Mouse (Mus musculus) heart, postnatal 0 days (tissue): ENCODE results near the gene Phc2.

ENCODE experiments used
- CTCF ChIP-seq: IDR thresholded peaks from 2 replicates; pipeline ENCODE4 v1.5.1; 2016; ENCODE audit warnings: antibody characterized with exemption, control low read depth, low read depth
- EP300 ChIP-seq: IDR thresholded peaks from 2 replicates; pipeline ENCODE4 v1.6.1; 2016; ENCODE audit warnings: antibody characterized with exemption, low read depth

DNA sequence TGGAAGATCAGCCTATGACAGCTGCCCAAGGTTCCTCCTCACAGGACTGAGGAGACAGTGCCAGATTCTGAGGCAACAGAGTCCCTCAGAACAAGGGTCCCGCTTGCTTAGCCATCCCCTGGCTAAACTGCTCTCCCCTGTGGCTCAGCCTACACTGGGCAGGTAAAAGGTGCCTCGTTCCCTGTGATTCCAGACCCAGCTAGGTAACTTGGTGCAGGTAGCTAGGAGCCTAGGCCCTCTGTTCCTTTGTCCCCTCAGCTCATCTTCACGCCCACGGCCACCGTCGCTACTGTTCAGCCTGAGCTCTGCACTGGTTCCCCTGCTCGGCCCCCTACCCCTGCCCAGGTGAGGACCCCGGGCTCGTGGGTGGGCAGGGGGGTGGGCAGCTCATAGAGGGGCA lies 56.3 kb downstream of the Phc2 start:
- TF ChIP-seq CTCF, result no peak
- no peak for TF ChIP-seq EP300
